Mouse (Mus musculus) limb, embryonic 10.5 days (tissue): ENCODE measurements around the gene Lyg2. TPM values are rescaled to one million over a fixed set of nuclear protein-coding genes. Genes with fewer than 3 reads are reported as not detected.

Experiments
- DNase-seq: peaks from one replicate; pipeline ENCODE4 v3.0.0-alpha.2; 2017; ENCODE audit warnings: low spot score
- H3K27ac ChIP-seq: fragments of 300-500 bp; sonication (generic); 2 replicates; pipeline ENCODE4 v1.5.1; 2016; ENCODE audit warnings: mild to moderate bottlenecking
- H3K27me3 ChIP-seq: fragments of 300-500 bp; sonication (generic); 2 replicates; pipeline ENCODE4 v1.6.1; 2016; ENCODE audit warnings: low read depth, mild to moderate bottlenecking; ENCODE audit not compliant: poor library complexity, severe bottlenecking
- H3K36me3 ChIP-seq: fragments of 300-500 bp; sonication (generic); 2 replicates; pipeline ENCODE4 v1.6.1; 2016; ENCODE audit warnings: mild to moderate bottlenecking, moderate library complexity
- H3K4me1 ChIP-seq: fragments of 300-500 bp; sonication (generic); 2 replicates; pipeline ENCODE4 v1.6.1; 2016
- H3K4me3 ChIP-seq: fragments of 300-500 bp; sonication (generic); 2 replicates; pipeline ENCODE4 v1.5.1; 2016; ENCODE audit warnings: mild to moderate bottlenecking, moderate library complexity
- H3K9me3 ChIP-seq: fragments of 300-500 bp; sonication (generic); replicated peaks from 2 replicates; pipeline ENCODE4 v1.6.1; 2016; ENCODE audit warnings: mild to moderate bottlenecking
- WGBS: fragments of 180-500 bp; shearing (Covaris S2); methylation state at CpG from one replicate; pipeline ENCODE4 v1.1.7; 2016; 5-methylcytosine and 5-hydroxymethylcytosine counted together
- polyA plus RNA-seq: library from polyadenylated mRNA; unstranded; fragments of >200 nt; fragmentation: Nextera tagmentation; extraction: Ambion mirVana; gene quantifications from 2 replicates; pipeline ENCODE4 v1.2.1, GENCODE M21; 2016

The Lyg2 gene
- polyA plus RNA-seq, 1 experiment from 2014 or later = 0.10 TPM

- no peak for DNase-seq
- no peak overlapping the region for H3K4me3 ChIP-seq
- H3K4me1 ChIP-seq = peaks cover 2% of the 10 kb centered on the region; the same call in 1 of the 2 replicates
- H3K9me3 ChIP-seq = no peaks in the 10 kb centered on the region
- 79% methylated on average over 2 of the region's 2 CpGs for WGBS
- H3K27ac ChIP-seq = no peak overlapping the region
- H3K27me3 ChIP-seq = no peaks in the 10 kb centered on the region
- H3K36me3 ChIP-seq = no peaks in the 10 kb centered on the region
Observed at GRCm38 (mm10) chr1:37912751-37913150, 3.5 kb downstream of the Lyg2 start.

DNA sequence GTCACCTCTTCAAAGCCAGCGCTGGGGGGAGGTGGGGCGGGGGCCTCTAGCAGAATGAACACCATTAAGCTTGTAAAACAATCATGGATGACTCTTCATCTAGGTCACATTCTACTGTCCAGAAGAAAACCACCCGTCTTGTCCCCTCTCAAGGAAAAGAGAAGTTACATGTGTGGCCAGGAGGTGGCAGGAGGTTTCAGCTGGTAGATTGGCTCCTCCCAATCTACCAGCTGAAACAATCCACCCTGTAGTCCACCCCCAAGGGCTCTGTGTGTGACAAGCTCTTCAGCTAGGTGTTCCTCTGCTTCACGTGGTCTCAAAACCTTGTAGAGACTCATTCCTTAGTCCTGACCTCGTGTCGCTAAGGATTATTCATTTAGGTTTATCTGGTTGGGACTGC is 13.1 kb downstream of the Lyg2 start:
- no peaks in the 10 kb centered on the region for H3K4me1 ChIP-seq
- no peak overlapping the region for H3K27ac ChIP-seq
- no peaks in the 10 kb centered on the region for H3K9me3 ChIP-seq
- H3K36me3 ChIP-seq = peaks cover 24% of the 10 kb centered on the region
- no peak overlapping the region for H3K4me3 ChIP-seq
- H3K27me3 ChIP-seq = no peaks in the 10 kb centered on the region
- DNase-seq = no peak
- WGBS = 41% methylated on average over 6 of the region's 6 CpGs

GRCm38 (mm10) chr1:37900288-37900687 is 16.0 kb downstream of the Lyg2 start:
- H3K36me3 ChIP-seq = peaks cover 53% of the 10 kb centered on the region
- no peaks in the 10 kb centered on the region for H3K9me3 ChIP-seq
- no peak for DNase-seq
- H3K27ac ChIP-seq = no peak overlapping the region
- H3K4me3 ChIP-seq = no peak overlapping the region
- WGBS = 47% methylated on average over 6 of the region's 6 CpGs
- H3K4me1 ChIP-seq = no peaks in the 10 kb centered on the region
- no peaks in the 10 kb centered on the region for H3K27me3 ChIP-seq

DNA sequence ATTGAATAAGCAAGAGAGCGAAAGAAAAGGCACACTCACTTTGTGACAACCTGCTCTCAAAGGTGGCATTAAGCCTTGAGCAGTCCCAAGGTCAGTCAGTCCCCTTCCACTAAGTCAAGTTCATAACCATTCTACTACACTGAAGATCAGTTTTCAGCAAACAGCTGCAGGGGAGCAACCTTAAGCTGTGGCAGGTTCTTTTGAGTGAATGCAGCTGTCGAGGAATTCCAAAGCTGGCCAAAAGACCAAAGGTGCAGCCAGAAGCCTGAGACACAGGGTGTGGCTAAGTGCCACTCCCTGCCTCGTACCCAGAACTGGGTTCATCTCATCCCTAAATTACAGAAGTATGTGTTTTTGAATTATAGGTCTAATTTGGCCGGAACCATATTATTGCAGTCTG is 16.5 kb downstream of the Lyg2 start:
- Histone ChIP-seq H3K4me1 (no peaks in the 10 kb centered on the region), H3K27ac (no peak overlapping the region), H3K9me3 (no peaks in the 10 kb centered on the region), H3K36me3 (peaks cover 58% of the 10 kb centered on the region), H3K27me3 (no peaks in the 10 kb centered on the region), H3K4me3 (no peak overlapping the region)
- no peak for DNase-seq
- 79% methylated on average over 4 of the region's 4 CpGs for WGBS

- no peak overlapping the region for H3K4me3 ChIP-seq
- no peaks in the 10 kb centered on the region for H3K9me3 ChIP-seq
- peaks cover 10% of the 10 kb centered on the region for H3K4me1 ChIP-seq
- H3K36me3 ChIP-seq = peaks cover 62% of the 10 kb centered on the region
- H3K27me3 ChIP-seq = no peaks in the 10 kb centered on the region
- no peak for DNase-seq
- H3K27ac ChIP-seq = no peak overlapping the region
Observed at GRCm38 (mm10) chr1:37894606-37895005, 21.7 kb downstream of the Lyg2 start.

DNA sequence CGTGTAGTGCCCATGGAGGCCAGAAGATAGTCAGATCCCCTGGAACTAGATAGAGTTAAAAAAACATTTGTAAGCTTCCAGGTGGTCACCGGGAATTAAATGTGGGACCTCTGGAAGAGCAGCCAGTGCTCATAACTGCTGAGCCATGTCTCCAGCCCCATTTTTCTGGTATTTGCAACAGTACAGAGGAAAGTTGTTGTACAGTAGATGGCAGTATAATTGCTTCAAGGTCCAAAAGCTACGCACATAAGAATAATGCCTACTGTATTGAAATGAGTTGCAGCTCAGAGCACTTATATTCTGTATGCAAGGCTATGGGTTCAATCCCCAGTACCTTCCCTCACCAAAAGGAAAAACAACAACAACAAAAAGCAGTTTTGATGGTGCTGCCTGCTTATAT is 24.9 kb downstream of the Lyg2 start:
- peaks cover 30% of the 10 kb centered on the region for H3K36me3 ChIP-seq
- H3K27me3 ChIP-seq = no peaks in the 10 kb centered on the region
- 86% methylated on average over 3 of the region's 3 CpGs for WGBS
- H3K4me3 ChIP-seq = peak overlapping the region; percentile 78
- DNase-seq = no peak
- no peaks in the 10 kb centered on the region for H3K9me3 ChIP-seq
- peaks cover 16% of the 10 kb centered on the region for H3K4me1 ChIP-seq
- H3K27ac ChIP-seq = no peak overlapping the region

DNA sequence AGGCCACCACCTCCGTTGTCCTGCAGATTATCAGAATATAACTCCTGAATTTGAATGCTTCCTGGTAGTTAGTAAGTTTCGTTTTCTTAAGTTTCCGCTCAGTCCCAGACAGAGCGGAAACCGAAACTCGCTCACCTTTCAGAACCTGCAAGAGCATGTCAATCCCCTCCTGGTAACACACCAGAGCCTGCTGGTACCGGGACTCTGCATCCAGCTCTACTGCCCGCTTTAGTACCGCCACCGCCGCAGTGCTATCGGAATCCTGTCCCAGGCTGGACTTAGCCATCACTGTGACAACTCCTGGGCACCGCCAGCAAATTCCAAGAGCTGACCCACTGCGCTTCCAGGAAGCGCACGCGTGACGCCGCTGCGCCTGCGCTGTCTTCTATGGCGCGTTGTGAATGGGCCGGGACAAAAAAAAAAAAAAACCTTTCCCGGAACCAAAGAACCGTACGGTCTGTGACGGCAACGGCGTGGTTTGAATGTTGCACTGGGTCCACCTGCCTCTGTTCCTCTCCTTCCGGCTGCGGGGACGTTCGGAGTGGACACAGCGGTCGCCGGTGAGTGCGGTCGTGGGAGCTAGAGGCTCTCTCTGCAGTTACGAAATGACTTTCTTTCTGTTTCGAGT is 26.2 kb downstream of the Lyg2 start, which contains the start of the genes Mitd1 and Mrpl30:
Gene Mitd1 (minus strand): TSS at position 387 of the 628 bp plus-strand sequence.
Gene Mrpl30 (plus strand): TSS at position 453 of the 628 bp plus-strand sequence.
- Histone ChIP-seq H3K9me3 (no peaks in the 10 kb centered on the region), H3K27me3 (no peaks in the 10 kb centered on the region), H3K36me3 (peaks cover 17% of the 10 kb centered on the region), H3K4me3 (peak within 1 kb of the TSS; percentile 78), H3K4me1 (peaks cover 16% of the 10 kb centered on the region), H3K27ac (peak within 1 kb of the TSS; percentile 81)
- under 1% methylated on average over 41 of the region's 41 CpGs for WGBS
- peak; percentile 90 for DNase-seq

DNA sequence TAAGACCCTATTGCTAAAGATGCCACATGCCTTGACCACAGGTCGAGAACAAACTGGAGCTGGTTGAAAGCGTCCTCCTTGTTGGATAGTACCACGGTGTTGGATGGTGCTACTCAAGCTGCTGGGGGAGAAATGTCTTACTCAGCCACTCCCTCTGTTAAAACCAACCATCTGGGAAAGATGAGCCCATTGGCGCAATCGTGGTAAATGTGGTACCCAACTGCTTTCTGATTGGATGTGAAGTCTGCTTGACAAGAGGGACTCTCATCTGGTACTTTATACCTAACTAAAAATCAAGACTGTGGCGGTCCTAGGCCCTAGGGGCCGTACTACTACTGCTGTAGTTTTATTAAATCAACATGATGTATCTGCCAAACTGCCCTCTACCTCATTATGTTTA is 27.1 kb downstream of the Lyg2 start:
- no peak overlapping the region for H3K27ac ChIP-seq
- peak overlapping the region; percentile 78 for H3K4me3 ChIP-seq
- H3K9me3 ChIP-seq = no peaks in the 10 kb centered on the region
- H3K4me1 ChIP-seq = peaks cover 16% of the 10 kb centered on the region
- WGBS = 78% methylated on average over 7 of the region's 7 CpGs
- no peak for DNase-seq
- no peaks in the 10 kb centered on the region for H3K27me3 ChIP-seq
- peaks cover 16% of the 10 kb centered on the region for H3K36me3 ChIP-seq

DNA sequence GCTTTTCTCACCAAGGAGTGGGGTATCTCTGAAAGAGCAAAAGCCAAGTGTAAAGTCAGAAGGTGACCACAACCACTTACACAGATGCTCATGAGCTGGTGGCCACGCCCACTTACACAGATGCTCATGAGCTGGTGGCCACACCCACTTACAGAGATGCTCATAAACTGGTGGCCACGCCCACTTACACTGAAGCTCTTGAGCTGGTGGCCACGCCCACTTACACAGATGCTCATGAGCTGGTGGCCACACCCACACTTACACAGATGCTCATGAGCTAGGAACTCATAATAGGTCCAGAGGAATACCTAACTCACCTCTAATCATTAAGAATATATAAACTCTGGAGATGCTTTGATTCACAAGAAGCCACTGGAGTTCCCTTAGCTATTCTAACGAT is 31.8 kb downstream of the Lyg2 start:
- H3K27ac ChIP-seq = no peak overlapping the region
- no peaks in the 10 kb centered on the region for H3K9me3 ChIP-seq
- DNase-seq = no peak
- H3K36me3 ChIP-seq = peaks cover 48% of the 10 kb centered on the region
- 82% methylated on average over 4 of the region's 4 CpGs for WGBS
- H3K4me1 ChIP-seq = peaks cover 4% of the 10 kb centered on the region; the same call in 1 of the 2 replicates
- H3K27me3 ChIP-seq = no peaks in the 10 kb centered on the region
- H3K4me3 ChIP-seq = no peak overlapping the region

DNA sequence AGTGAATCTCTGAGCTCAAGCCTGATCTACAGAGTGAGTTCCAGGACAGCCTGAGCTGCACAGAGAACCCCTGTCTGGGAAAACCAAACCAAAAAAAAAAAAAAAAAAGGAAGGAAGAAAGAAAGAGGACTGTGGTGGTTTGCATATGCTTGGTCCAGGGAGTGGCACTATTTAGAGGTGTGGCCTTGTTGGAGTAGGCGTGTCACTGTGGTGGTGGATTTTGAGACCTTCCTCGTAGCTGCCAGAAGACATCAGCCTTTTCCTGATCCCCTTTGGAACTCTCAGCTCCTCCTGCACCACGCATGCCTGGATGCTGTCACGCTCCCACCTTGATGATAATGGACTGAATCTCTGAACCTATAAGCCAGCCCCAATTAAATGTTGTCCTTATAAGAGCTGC is 32.9 kb downstream of the Lyg2 start:
- Histone ChIP-seq H3K4me3 (no peak overlapping the region), H3K36me3 (peaks cover 58% of the 10 kb centered on the region), H3K9me3 (no peaks in the 10 kb centered on the region), H3K27ac (no peak overlapping the region), H3K27me3 (no peaks in the 10 kb centered on the region), H3K4me1 (no peaks in the 10 kb centered on the region)
- no peak for DNase-seq
- 92% methylated on average over 4 of the region's 4 CpGs for WGBS

DNA sequence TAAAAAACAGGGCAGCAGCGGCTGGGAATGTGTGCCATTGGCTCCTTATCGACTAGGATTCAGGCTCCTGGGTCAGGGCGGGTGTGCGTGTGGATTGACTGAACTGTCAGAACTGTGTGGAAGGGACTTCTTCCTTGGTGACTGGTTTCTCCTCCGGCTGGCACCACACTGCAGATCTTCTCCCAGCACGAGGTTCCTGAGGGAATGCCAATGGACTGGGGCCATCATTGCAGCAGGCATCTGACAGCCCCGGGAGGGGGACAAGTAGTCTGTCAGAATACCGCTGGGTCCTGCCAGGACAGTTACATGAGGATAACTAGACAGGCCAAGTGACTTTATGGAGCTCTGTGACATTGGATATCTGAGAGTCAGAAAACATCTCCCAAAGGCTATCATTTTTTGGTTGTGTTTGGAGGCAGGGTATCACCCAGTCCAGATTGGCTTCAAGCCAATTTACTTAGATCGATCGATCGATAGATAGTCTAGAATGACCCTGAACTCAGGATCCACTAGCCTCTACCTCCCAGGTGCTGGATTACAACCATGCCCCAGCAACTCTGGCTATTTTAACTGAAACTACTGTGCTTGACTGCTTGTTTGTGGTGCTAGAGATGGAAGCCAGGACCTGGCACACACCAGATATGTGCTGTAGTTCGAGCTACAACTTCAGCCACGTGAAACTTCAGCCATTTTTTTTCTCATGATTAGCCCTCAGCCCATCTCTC is 38.4 kb downstream of the Lyg2 start:
- no peak overlapping the region for H3K4me3 ChIP-seq
- H3K36me3 ChIP-seq = peaks cover 79% of the 10 kb centered on the region
- H3K4me1 ChIP-seq = peaks cover 1% of the 10 kb centered on the region
- no peak overlapping the region for H3K27ac ChIP-seq
- 95% methylated on average over 13 of the region's 13 CpGs for WGBS
- no peak for DNase-seq
- H3K9me3 ChIP-seq = no peaks in the 10 kb centered on the region; the same call in 1 of the 2 replicates
- no peaks in the 10 kb centered on the region for H3K27me3 ChIP-seq

GRCm38 (mm10) chr1:37873157-37873556 is 43.1 kb downstream of the Lyg2 start:
- peak overlapping the region; percentile 63; the same call in 1 of the 2 replicates for H3K4me3 ChIP-seq

More at GRCm38 (mm10) chr1:37873157-37873556, 43.1 kb downstream of the Lyg2 start:
- Histone ChIP-seq H3K36me3 (peaks cover 39% of the 10 kb centered on the region), H3K9me3 (no peaks in the 10 kb centered on the region; the same call in 1 of the 2 replicates), H3K27me3 (no peaks in the 10 kb centered on the region), H3K4me1 (peaks cover 11% of the 10 kb centered on the region), H3K27ac (no peak overlapping the region)
- WGBS = 92% methylated on average over 4 of the region's 4 CpGs
- no peak for DNase-seq
